In the genomic region with DNA sequence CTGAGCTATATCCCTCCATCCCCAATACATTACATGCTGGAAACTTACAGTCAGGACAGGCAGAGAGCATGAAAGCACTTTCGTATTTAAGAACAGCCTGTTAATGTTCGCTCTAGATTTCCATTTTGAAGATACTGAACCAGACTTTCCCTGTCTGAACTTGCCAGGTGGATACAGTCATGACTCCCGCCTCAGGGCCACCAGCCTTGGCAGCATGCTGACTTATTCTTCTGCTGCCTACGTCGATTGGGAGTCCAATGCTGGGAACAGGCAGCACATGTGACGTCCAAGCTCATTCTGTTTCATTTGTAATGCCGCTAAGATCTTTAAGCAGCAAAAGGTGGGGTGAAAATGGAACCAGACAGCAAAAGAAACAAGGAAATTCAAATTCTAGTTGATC, we compare ENCODE assay signal across 11 mouse cellular contexts.
"Had no signal": no experiment of that assay in that cellular context is flagged by ENCODE, and none has a peak within 500 bp of the region (broad histone marks: within the 10 kb centered on the region; RNA-seq: fewer than 3 reads in every experiment).

No protein-coding gene starts in this region.

- H3K27ac ChIP-seq: intestine, embryonic 15.5 days; kidney, postnatal 0 days; layer of hippocampus, adult 2 months; limb, embryonic 15.5 days; liver, embryonic 14.5 days; midbrain, embryonic 13.5 days had no signal

- H3K36me3 ChIP-seq: intestine, embryonic 15.5 days; limb, embryonic 15.5 days; midbrain, embryonic 13.5 days had no signal

- H3K4me2 ChIP-seq: intestine, embryonic 15.5 days; limb, embryonic 15.5 days; midbrain, embryonic 13.5 days had no signal

- H3K4me1 ChIP-seq: intestine, embryonic 15.5 days; midbrain, embryonic 13.5 days had no signal

- H3K9ac ChIP-seq: intestine, embryonic 15.5 days; limb, embryonic 15.5 days; liver, embryonic 14.5 days; midbrain, embryonic 13.5 days had no signal

- H3K9me3 ChIP-seq: intestine, embryonic 15.5 days; limb, embryonic 15.5 days; midbrain, embryonic 13.5 days had no signal

- H3K4me3 ChIP-seq: intestine, embryonic 15.5 days; layer of hippocampus, adult 2 months; limb, embryonic 15.5 days; midbrain, embryonic 13.5 days had no signal

- H3K27me3 ChIP-seq: intestine, embryonic 15.5 days; limb, embryonic 15.5 days; midbrain, embryonic 13.5 days had no signal

- DNase-seq: lung, adult 18-20 months; lung, postnatal 36 days; right cerebral cortex, adult 18-20 months; right cerebral cortex, postnatal 25 days; thymus, postnatal 36 days had no signal

- ATAC-seq: intestine, embryonic 15.5 days; midbrain, embryonic 13.5 days had no signal
